Mouse (Mus musculus) c-Kit-negative CD71-positive TER-119-positive erythroid progenitor cells, embryonic 14.5 days (primary cell): ENCODE data around the gene Pcnx2.

Experiments used
- DNase-seq: peaks from one replicate; pipeline ENCODE4 v3.0.0-alpha.2; 2013; ENCODE audit warnings: low read depth, low spot score

The Pcnx2 gene

GRCm38 (mm10) chr8:125898899-125899298 is 782 bp upstream of the Pcnx2 start:
- DNase-seq: no peak

- no peak for DNase-seq
These were observed 729 bp downstream of the Pcnx2 start for GRCm38 (mm10) chr8:125897388-125897787.

GRCm38 (mm10) chr8:125889920-125890319 is 8.2 kb downstream of the Pcnx2 start:
- no peak for DNase-seq

GRCm38 (mm10) chr8:125887549-125887948 is 10.6 kb downstream of the Pcnx2 start:
- no peak for DNase-seq

DNA sequence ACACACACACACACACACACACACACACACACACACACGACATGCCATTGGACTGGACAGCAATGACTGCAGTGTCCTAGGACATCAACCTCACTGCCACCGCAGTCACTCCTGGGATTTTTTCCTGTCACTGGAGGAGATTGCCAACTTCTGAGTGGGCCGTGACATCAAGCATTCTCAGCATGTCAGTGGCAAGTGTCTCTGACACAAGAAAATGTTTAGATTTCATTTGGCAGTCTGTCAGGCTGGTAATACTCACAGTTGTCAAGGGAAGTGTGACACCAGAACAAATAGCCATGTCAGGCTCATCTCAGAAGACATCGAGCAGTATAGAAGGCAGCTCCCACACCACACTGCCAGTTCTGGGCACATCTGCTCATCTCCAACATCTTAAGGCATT is 17.7 kb downstream of the Pcnx2 start:
- no peak for DNase-seq

DNA sequence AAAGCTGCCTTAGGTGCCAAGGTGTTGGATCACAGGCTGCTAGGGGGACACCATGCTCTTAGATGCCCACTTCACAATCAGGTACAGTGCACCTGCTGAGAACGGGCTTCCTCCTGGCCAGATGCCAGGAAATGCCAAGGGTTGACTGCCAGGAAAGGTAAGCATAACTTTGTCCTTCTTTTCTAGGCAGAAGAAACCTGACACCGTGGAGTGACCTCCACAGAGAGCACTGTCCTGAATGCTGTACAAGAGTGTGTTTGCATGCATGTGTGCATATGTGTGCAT is 24.9 kb downstream of the Pcnx2 start:
- DNase-seq: no peak

- DNase-seq: no peak
These were observed 25.4 kb downstream of the Pcnx2 start for GRCm38 (mm10) chr8:125872501-125873249.

GRCm38 (mm10) chr8:125870821-125871321 is 27.2 kb downstream of the Pcnx2 start:
- no peak for DNase-seq

DNA sequence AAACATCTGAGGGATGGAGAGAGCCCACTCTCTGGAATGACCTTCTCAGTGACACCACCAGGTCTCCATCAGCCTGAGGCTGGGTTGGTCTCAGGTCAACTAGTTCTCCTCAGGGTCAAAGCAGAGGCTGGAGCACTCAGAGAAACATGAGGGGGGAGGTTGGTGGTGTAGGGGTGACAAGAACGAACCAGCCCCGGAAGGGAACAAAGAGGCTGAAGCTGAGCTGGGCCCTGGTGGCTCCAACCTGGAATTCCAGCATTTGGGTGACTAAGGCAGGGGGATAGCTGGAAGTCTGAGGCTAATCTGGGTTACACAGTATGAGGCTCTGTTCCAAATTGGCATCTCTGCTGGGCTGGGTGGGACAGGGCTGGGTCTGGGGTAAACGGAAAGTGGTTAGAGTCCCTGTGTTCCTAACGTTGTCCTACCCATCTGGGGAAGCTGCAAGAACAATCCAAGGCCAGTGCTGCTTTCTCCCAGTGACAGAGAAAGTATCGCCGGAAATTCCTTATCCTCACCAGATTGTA is 27.9 kb downstream of the Pcnx2 start:
- no peak for DNase-seq

DNA sequence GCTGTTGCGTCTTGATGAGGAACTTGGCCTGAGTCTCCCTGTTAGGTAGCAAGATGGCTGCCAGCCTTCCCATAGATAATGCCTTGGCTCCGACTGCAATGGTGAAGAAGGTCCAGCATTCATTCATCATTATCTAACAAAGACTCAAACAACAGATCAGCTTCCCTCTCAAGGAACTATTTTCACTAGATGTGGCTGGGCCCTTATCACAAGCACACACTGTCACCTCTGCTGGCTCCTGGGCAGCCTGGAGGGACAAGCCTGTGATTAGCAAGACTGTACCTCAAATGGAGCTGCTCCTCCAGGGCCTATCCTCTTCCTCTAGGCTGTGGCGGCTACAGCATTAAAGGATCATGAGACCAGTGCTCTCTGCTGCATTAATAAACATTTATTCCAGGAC is 28.4 kb downstream of the Pcnx2 start:
- DNase-seq: no peak

DNA sequence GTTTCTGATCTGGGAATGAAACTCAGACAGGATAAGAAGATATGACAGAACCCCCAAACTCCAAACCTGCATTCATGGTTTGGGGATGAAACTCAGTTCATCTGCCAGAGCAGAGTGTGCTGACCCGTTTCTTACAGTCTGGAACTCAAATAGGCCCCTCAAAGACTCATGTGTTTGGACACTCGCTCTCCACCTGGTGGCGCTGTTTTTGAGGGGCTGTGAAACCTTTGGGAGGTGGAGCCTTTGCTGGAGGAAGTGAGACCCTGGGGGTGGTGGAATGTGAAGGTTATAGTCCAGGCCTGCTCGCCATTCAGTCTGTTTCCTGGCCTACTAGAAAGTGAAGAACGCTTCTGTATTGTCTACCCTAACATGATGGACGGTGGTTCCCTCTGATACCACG is 29.6 kb downstream of the Pcnx2 start:
- no peak for DNase-seq

GRCm38 (mm10) chr8:125866125-125866524 is 32.0 kb downstream of the Pcnx2 start:
- no peak for DNase-seq

DNA sequence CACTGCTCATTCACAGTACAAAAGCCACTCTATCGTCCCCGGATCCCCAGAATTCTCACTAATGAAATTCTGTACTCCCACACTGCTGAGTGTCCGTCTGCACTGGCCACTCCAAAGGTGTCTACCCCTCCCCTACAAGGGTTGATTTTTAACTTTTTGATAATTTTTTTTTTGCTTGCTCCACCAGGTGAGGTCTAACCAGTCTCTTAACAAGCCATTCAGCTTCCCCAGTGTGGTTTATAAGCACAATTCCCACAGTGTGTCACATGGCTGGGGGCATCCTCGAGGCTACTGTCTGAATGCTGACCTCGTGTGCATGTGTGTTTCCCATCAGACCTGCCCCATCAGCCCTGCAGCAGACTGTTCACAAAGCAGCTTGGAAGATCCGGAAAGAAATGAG is 40.9 kb downstream of the Pcnx2 start:
- DNase-seq: no peak

DNA sequence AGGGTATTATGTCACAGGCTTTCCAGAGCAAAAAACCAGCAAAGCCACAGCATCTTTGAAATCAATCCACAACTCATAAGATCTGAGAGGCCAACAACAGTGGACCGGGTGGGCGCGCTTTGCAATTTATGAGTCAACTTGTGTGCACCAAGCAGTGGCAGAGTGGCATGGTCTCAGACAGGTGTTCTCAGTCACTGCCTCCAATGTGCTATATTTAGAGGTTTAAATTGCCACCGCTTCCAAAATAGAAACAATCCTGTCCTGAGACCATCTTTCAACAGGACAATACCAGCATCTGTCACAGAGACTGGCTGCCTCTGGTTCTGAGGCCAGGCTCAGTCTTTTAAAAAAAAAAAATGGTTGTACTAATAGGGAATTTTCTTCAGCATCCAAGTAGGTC is 42.0 kb downstream of the Pcnx2 start:
- DNase-seq: no peak

DNA sequence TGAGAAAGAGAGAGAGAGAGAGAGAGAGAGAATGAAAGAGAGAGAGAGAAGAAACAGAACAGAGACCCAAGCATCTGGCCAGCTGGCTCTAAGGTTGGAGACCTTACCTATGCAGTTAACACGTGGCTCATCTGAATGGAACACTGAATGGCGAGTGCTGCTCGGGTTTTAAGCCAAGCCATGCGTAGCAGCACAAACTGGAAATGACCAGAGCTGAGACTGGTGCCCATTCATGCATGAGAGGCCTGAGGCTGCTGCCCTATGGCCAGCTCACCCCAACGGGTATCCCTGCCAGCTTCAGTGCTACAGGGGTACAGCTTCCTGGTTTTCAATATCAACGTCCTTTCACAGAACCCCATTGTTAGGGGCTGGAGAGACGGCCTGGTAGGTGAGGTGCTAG is 43.7 kb downstream of the Pcnx2 start:
- no peak for DNase-seq

DNA sequence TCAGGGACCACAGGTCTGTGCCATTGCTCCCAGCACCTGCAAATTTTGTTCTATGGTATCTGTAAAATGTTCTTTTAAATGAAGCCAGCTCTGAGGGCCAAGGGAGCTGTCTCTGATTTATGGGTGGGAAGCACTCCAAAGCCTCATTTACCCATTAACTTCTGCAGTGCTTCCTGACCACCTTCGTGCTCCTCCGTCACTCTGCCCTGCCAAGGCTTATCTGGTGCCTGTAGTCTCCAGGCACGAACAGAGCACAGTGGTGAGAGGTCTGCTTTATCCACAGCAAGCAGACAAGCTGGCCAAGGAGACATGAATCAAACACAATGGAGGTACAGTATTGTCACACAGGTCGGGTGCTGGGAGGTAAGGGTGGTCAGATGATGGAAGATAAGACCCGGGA is 44.8 kb downstream of the Pcnx2 start:
- DNase-seq: no peak

DNA sequence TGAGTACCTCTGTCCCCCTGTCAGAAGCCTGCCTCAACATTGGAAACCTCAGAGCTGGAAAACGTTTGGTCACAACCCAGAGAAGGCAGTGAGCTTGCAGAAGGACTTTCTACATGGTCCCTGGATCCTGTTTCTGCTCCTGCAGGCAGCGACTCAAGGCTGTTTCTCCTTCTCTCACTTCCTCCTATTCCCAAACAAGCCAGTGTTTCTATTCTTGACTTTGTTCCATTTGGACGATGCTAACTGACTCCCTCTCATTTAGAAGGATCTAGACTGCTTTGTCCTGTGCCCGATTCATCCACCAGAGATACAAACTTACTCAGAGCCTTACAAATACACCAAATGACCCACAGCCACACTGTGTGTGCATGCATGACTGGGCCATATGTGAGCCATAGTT is 48.9 kb downstream of the Pcnx2 start:
- DNase-seq: no peak

GRCm38 (mm10) chr8:125847842-125848241 is 50.3 kb downstream of the Pcnx2 start:
- DNase-seq: no peak

DNA sequence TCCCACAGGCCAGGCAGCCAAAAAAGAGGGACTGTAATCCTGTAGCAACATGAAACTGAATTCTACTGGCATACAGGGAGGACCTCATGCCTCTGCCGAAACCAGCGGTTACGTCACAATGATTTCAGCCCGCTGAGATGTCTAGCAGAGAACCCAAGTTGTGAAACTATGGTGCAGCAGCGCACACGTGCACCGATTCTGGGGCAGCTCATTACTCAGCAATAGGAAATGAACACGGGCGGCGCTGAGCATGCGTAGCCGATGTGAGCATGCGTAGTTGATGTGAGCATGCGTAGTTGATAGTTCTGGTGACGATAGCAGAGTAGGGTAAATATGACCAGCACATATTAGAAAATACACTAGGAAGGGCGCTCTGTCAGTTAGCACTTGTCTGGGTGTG is 52.8 kb downstream of the Pcnx2 start:
- DNase-seq: no peak

GRCm38 (mm10) chr8:125843122-125843836 is 54.8 kb downstream of the Pcnx2 start:
- no peak for DNase-seq

GRCm38 (mm10) chr8:125842158-125842557 is 56.0 kb downstream of the Pcnx2 start:
- no peak for DNase-seq

- no peak for DNase-seq
These were observed 73.4 kb downstream of the Pcnx2 start for GRCm38 (mm10) chr8:125824688-125825087.

DNA sequence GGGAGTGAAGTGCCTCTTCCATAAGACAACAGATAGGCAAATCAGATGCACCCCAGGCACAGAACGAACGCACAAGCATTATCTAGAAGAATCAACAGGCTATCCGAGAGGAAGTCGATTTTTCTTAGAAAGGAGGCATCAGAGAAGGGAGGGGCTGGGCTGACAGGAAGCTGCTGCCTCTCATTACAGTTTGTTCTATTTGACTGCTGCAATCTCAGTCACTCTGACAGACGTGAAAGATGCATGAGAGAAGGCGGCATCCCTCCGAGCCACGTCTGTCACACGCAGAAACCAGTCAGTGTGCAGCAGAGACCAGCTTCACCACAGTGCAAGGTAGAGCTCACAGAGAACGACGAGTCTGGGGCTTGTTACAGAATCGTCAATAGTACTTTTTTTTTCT is 74.4 kb downstream of the Pcnx2 start:
- DNase-seq: no peak
